Mouse (Mus musculus): ENCODE measurements around the gene Gm20388.
A peak's percentile ranks its signal among the peaks of the same experiment; 100 is the strongest.

Gene Gm20388

GRCm38 (mm10) chr8:122240241-122241026 is 2329.8 kb downstream of the Gm20388 start:
- DNase-seq (ENCODE audit: low spot score in 2 of 2): no peak

- DNase-seq (ENCODE audit: low spot score in 2 of 2): no peak
These were observed 2332.7 kb downstream of the Gm20388 start for GRCm38 (mm10) chr8:122243310-122243709.

- no peak for DNase-seq (ENCODE audit: low spot score in 2 of 2)
These were observed 2334.5 kb downstream of the Gm20388 start for GRCm38 (mm10) chr8:122245161-122245560.

GRCm38 (mm10) chr8:122246257-122247211 is 2335.9 kb downstream of the Gm20388 start:
- DNase-seq (ENCODE audit: low spot score in 2 of 2): no peak

GRCm38 (mm10) chr8:122251739-122252138 is 2341.1 kb downstream of the Gm20388 start:
- no peak for DNase-seq (ENCODE audit: low spot score in 2 of 2)

GRCm38 (mm10) chr8:122252366-122252765 is 2341.7 kb downstream of the Gm20388 start:
- DNase-seq (ENCODE audit: low spot score in 2 of 2): no peak

- peak in 1 of 2 experiments; percentile 79 for DNase-seq (ENCODE audit: low spot score in 2 of 2)
These were observed 2348.7 kb downstream of the Gm20388 start for GRCm38 (mm10) chr8:122259351-122259750.

GRCm38 (mm10) chr8:122260755-122261154 is 2350.1 kb downstream of the Gm20388 start:
- DNase-seq (ENCODE audit: low spot score in 2 of 2): no peak

GRCm38 (mm10) chr8:122262835-122263234 is 2352.2 kb downstream of the Gm20388 start:
- DNase-seq (ENCODE audit: low spot score in 2 of 2): no peak

- peak in 1 of 2 experiments; percentile 47 for DNase-seq (ENCODE audit: low spot score in 2 of 2)
These were observed 2353.6 kb downstream of the Gm20388 start for GRCm38 (mm10) chr8:122264243-122264642.

GRCm38 (mm10) chr8:122265522-122265921 is 2354.9 kb downstream of the Gm20388 start:
- no peak for DNase-seq (ENCODE audit: low spot score in 2 of 2)

GRCm38 (mm10) chr8:122266867-122267266 is 2356.2 kb downstream of the Gm20388 start:
- no peak for DNase-seq (ENCODE audit: low spot score in 2 of 2)

- DNase-seq (ENCODE audit: low spot score in 2 of 2): no peak
These were observed 2358.2 kb downstream of the Gm20388 start for GRCm38 (mm10) chr8:122268861-122269260.

GRCm38 (mm10) chr8:122269404-122269803 is 2358.8 kb downstream of the Gm20388 start:
- peak in 1 of 2 experiments; percentile 78 for DNase-seq (ENCODE audit: low spot score in 2 of 2)

- no peak for DNase-seq (ENCODE audit: low spot score in 2 of 2)
These were observed 2359.9 kb downstream of the Gm20388 start for GRCm38 (mm10) chr8:122270555-122270954.

- DNase-seq (ENCODE audit: low spot score in 2 of 2): peak in 1 of 2 experiments; percentile 70
These were observed 2362.5 kb downstream of the Gm20388 start for GRCm38 (mm10) chr8:122273152-122273551.

- DNase-seq (ENCODE audit: low spot score in 2 of 2): no peak
These were observed 2363.2 kb downstream of the Gm20388 start for GRCm38 (mm10) chr8:122273826-122274225.

GRCm38 (mm10) chr8:122274651-122275391 is 2364.2 kb downstream of the Gm20388 start:
- DNase-seq (ENCODE audit: low spot score in 2 of 2): no peak

- DNase-seq (ENCODE audit: low spot score in 2 of 2): no peak
These were observed 2365.7 kb downstream of the Gm20388 start for GRCm38 (mm10) chr8:122276308-122276707.

- no peak for DNase-seq (ENCODE audit: low spot score in 2 of 2)
These were observed 2366.8 kb downstream of the Gm20388 start for GRCm38 (mm10) chr8:122277204-122277995.

GRCm38 (mm10) chr8:122280156-122280555 is 2369.5 kb downstream of the Gm20388 start:
- no peak for DNase-seq (ENCODE audit: low spot score in 2 of 2)

All from left cerebral cortex, adult 9 months (tissue).